Mouse (Mus musculus): ENCODE data around the gene Chst5. TPM values are rescaled to one million over a fixed set of nuclear protein-coding genes. Genes with fewer than 3 reads are reported as not detected.

The Chst5 gene
- polyA plus RNA-seq (2015; fragmentation: Nextera tagmentation; extraction: Ambion mirVana) = not detected in 2 replicates

GRCm38 (mm10) chr8:111909621-111910450, at the start of gene Chst5:
Chst5 (minus strand) TSS chr8:111910447.
- no peaks in the 10 kb centered on the region for H3K9me3 ChIP-seq (ENCODE audit: low read length)
- H3K27ac ChIP-seq (ENCODE audit: low read depth) = no peak within 1 kb of the TSS
- H3K9ac ChIP-seq (replicated peaks) = no peak within 1 kb of the TSS
- H3K4me2 ChIP-seq (ENCODE audit: low read depth, low read length) = peak within 1 kb of the TSS; percentile 0; the same call in 1 of the 2 replicates
- peaks cover 34% of the 10 kb centered on the region for H3K27me3 ChIP-seq (ENCODE audit: insufficient read depth, low read length)
- ATAC-seq (no peak), DNase-seq (no peak)
- H3K36me3 ChIP-seq (replicated peaks; ENCODE audit: insufficient read depth, low read length) = no peaks in the 10 kb centered on the region
- H3K4me1 ChIP-seq (ENCODE audit: insufficient read depth) = no peaks in the 10 kb centered on the region
- TF ChIP-seq EP300 (IDR thresholded peaks at IDR 0.05; ENCODE audit: low read depth) (no peak), CTCF (IDR thresholded peaks at IDR 0.05; ENCODE audit: low read depth) (no peak)
- no peak within 1 kb of the TSS for H3K4me3 ChIP-seq (ENCODE audit: low read depth, low read length)
- WGBS (ENCODE audit: insufficient replicate concordance) = 8% methylated on average over 47 of the region's 47 CpGs

DNA sequence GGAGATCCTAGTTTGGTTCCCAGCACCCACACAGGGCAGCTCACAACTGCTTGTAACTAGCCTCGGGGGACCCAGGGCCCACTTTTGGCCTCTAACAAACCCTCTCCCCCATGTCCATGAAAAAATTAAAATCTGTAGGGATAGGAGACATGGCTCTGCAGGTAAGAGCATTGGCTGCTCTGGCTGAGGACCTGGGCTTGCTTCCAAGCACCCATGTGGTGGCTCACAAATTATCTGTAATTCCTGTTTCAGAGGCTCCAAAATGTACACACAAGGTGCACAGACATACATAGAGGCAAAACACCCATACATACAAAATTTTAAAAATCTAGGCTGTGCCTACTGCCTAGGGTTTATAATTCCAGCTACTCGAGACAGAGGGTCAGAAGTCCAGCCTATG, 47.0 kb upstream of the Chst5 start:
- no peak overlapping the region for H3K9ac ChIP-seq (replicated peaks)
- no peak for TF ChIP-seq CTCF (IDR thresholded peaks at IDR 0.05; ENCODE audit: low read depth)
- H3K4me3 ChIP-seq (ENCODE audit: low read depth, low read length) = no peak overlapping the region
- DNase-seq (no peak), ATAC-seq (no peak)
- no peaks in the 10 kb centered on the region for H3K4me1 ChIP-seq (ENCODE audit: insufficient read depth)
- no peak overlapping the region for H3K4me2 ChIP-seq (ENCODE audit: low read depth, low read length)
- 79% methylated on average over 2 of the region's 2 CpGs for WGBS (ENCODE audit: insufficient replicate concordance)
- H3K9me3 ChIP-seq (ENCODE audit: low read length) = no peaks in the 10 kb centered on the region
- peaks cover 35% of the 10 kb centered on the region for H3K36me3 ChIP-seq (replicated peaks; ENCODE audit: insufficient read depth, low read length)
- H3K27me3 ChIP-seq (ENCODE audit: insufficient read depth, low read length) = no peaks in the 10 kb centered on the region
- no peak overlapping the region for H3K27ac ChIP-seq (ENCODE audit: low read depth)

GRCm38 (mm10) chr8:111955879-111956278, 45.6 kb upstream of the Chst5 start:
- H3K27me3 ChIP-seq (ENCODE audit: insufficient read depth, low read length) = no peaks in the 10 kb centered on the region
- DNase-seq = no peak
- WGBS (ENCODE audit: insufficient replicate concordance) = 76% methylated on average over 5 of the region's 5 CpGs
- no peak overlapping the region for H3K4me2 ChIP-seq (ENCODE audit: low read depth, low read length)
- no peak overlapping the region for H3K9ac ChIP-seq (replicated peaks)
- H3K36me3 ChIP-seq (replicated peaks; ENCODE audit: insufficient read depth, low read length) = peaks cover 45% of the 10 kb centered on the region
- no peak overlapping the region for H3K4me3 ChIP-seq (ENCODE audit: low read depth, low read length)
- no peak overlapping the region for H3K27ac ChIP-seq (ENCODE audit: low read depth)
- ATAC-seq = no peak
- no peaks in the 10 kb centered on the region for H3K9me3 ChIP-seq (ENCODE audit: low read length)
- no peaks in the 10 kb centered on the region for H3K4me1 ChIP-seq (ENCODE audit: insufficient read depth)
- TF ChIP-seq CTCF (IDR thresholded peaks at IDR 0.05; ENCODE audit: low read depth) (no peak), EP300 (IDR thresholded peaks at IDR 0.05; ENCODE audit: low read depth) (no peak)

DNA sequence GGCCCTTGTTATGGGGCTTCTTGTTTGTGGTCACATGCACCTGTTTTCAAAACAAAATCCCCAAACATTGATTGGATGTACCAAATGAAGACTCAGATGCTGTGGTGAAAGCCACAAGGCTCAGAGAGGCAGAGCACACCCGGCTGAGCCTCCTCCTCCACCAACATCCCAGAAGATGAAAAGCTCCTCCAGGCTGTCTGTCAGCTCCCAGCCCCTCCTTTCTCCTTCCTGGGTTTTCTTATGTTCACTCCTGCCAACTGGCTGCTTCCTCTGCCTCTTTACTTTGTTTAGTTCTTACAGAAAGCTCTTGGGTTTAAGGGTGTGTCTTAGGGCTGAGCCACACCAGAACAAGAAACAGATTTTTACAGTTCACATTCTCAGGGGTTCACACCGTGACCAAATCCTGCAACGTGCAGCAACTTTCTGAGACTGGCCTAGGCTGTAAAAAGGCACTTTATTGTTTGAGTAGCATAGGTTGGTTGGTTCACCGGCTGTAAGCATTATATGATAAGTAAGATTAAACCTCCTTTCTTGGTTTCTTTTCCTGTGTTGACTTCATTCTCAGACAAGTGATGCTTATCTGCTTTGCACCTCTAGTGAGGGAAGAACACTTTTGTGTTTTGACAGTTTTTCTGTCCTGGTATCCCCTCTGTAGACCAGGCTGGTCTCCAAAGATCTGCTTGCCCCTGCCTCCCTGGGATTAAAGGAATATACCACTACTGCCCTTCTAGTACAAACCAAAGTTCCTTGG, 44.8 kb upstream of the Chst5 start:
- 81% methylated on average over 4 of the region's 4 CpGs for WGBS (ENCODE audit: insufficient replicate concordance)

GRCm38 (mm10) chr8:111951936-111952335, 41.7 kb upstream of the Chst5 start:
- WGBS (ENCODE audit: insufficient replicate concordance) = 96% methylated on average over 5 of the region's 5 CpGs
- TF ChIP-seq CTCF (IDR thresholded peaks at IDR 0.05; ENCODE audit: low read depth) (no peak), EP300 (IDR thresholded peaks at IDR 0.05; ENCODE audit: low read depth) (no peak)
- no peak overlapping the region for H3K4me3 ChIP-seq (ENCODE audit: low read depth, low read length)
- H3K4me2 ChIP-seq (ENCODE audit: low read depth, low read length) = no peak overlapping the region
- no peaks in the 10 kb centered on the region for H3K27me3 ChIP-seq (ENCODE audit: insufficient read depth, low read length)
- H3K36me3 ChIP-seq (replicated peaks; ENCODE audit: insufficient read depth, low read length) = peaks cover 67% of the 10 kb centered on the region
- no peaks in the 10 kb centered on the region for H3K9me3 ChIP-seq (ENCODE audit: low read length)
- no peaks in the 10 kb centered on the region for H3K4me1 ChIP-seq (ENCODE audit: insufficient read depth)
- no peak overlapping the region for H3K9ac ChIP-seq (replicated peaks)
- H3K27ac ChIP-seq (ENCODE audit: low read depth) = no peak overlapping the region
- ATAC-seq (no peak), DNase-seq (no peak)

More for the DNA sequence above, 44.8 kb upstream of the Chst5 start:
- TF ChIP-seq CTCF (IDR thresholded peaks at IDR 0.05; ENCODE audit: low read depth) (no peak), EP300 (IDR thresholded peaks at IDR 0.05; ENCODE audit: low read depth) (no peak)
- peaks cover 48% of the 10 kb centered on the region for H3K36me3 ChIP-seq (replicated peaks; ENCODE audit: insufficient read depth, low read length)
- no peaks in the 10 kb centered on the region for H3K9me3 ChIP-seq (ENCODE audit: low read length)
- no peaks in the 10 kb centered on the region for H3K27me3 ChIP-seq (ENCODE audit: insufficient read depth, low read length)
- no peak for DNase-seq
- no peak overlapping the region for H3K9ac ChIP-seq (replicated peaks)
- no peak overlapping the region for H3K4me3 ChIP-seq (ENCODE audit: low read depth, low read length)
- H3K4me2 ChIP-seq (ENCODE audit: low read depth, low read length) = no peak overlapping the region
- H3K4me1 ChIP-seq (ENCODE audit: insufficient read depth) = no peaks in the 10 kb centered on the region
- ATAC-seq = no peak
- H3K27ac ChIP-seq (ENCODE audit: low read depth) = no peak overlapping the region

- DNase-seq = no peak
- Histone ChIP-seq H3K4me2 (ENCODE audit: low read depth, low read length) (no peak overlapping the region), H3K27ac (ENCODE audit: low read depth) (no peak overlapping the region), H3K4me3 (ENCODE audit: low read depth, low read length) (no peak overlapping the region), H3K27me3 (ENCODE audit: insufficient read depth, low read length) (no peaks in the 10 kb centered on the region), H3K36me3 (replicated peaks; ENCODE audit: insufficient read depth, low read length) (peaks cover 66% of the 10 kb centered on the region), H3K9ac (replicated peaks) (no peak overlapping the region), H3K4me1 (ENCODE audit: insufficient read depth) (no peaks in the 10 kb centered on the region), H3K9me3 (ENCODE audit: low read length) (no peaks in the 10 kb centered on the region)
- no peak for TF ChIP-seq EP300 (IDR thresholded peaks at IDR 0.05; ENCODE audit: low read depth)
- TF ChIP-seq CTCF (IDR thresholded peaks at IDR 0.05; ENCODE audit: low read depth) = no peak
- WGBS (ENCODE audit: insufficient replicate concordance) = 92% methylated on average over 7 of the region's 7 CpGs
- no peak for ATAC-seq
Observed at GRCm38 (mm10) chr8:111951317-111951716, 41.1 kb upstream of the Chst5 start.

Data from liver, postnatal 0 days (tissue).